Mouse (Mus musculus) regulatory T cell (primary cell): ENCODE results near the gene Hoxb6.

Experiments used
- in situ Hi-C: fragments of 300-600 bp; cut with MboI, MseI; formaldehyde crosslinking; loops from one replicate; pipeline ENCODE4 v1.15.1; 2025; ENCODE audit warnings: high pct_unique_total_duplicates

Hoxb6 gene

GRCm38 (mm10) chr11:96349491-96350340 lies 57.4 kb downstream of the Hoxb6 start:
- in situ Hi-C loops, result loop anchor here (25.0 kb wide), 1 partner anchor 762 kb away; the partner anchor contains the start of gene Ngfr

- in situ Hi-C loops, result loop anchor here (25.0 kb wide), 1 partner anchor 763 kb away; the partner anchor contains the start of gene Ngfr
Observed at GRCm38 (mm10) chr11:96350341-96350624, 58.0 kb downstream of the Hoxb6 start, which contains the start of gene Hoxb2. Gene Hoxb2, plus strand, starts transcription at chr11:96350525.

GRCm38 (mm10) chr11:96350791-96351190 lies 58.5 kb downstream of the Hoxb6 start:
- in situ Hi-C loops, result loop anchor here (25.0 kb wide), 1 partner anchor 763 kb away; the partner anchor contains the start of gene Ngfr
